Mouse (Mus musculus) MEL (cell line): ENCODE data around the gene Lrrc46. TPM values are rescaled to one million over a fixed set of nuclear protein-coding genes. Genes with fewer than 3 reads are reported as not detected.

Experiments used
- DNase-seq: peaks from one replicate; pipeline ENCODE4 v3.0.0; 2011; ENCODE audit warnings: low read depth, low spot score
- H3K27ac ChIP-seq: 2 replicates; pipeline ENCODE4 v1.5.1; 2012; ENCODE audit warnings: low read depth, mild to moderate bottlenecking, control low read depth, low read length, moderate library complexity; ENCODE audit not compliant: control insufficient read depth
- H3K27me3 ChIP-seq, 2 experiments: fragments of 150-350 bp in 1 of 2; sonication (generic) in 1 of 2; 2 replicates each; pipeline ENCODE4 v1.6.1; 2012; ENCODE audit warnings: low read length in 2 of 2, mild to moderate bottlenecking in 2 of 2, improper control_type of control experiment in 1 of 2, moderate library complexity in 1 of 2; ENCODE audit not compliant: insufficient read depth in 2 of 2, control insufficient read depth in 1 of 2
- H3K36me3 ChIP-seq, 2 experiments: 2 replicates each; pipeline ENCODE4 v1.6.1; 2012 to 2014; ENCODE audit warnings: low read length in 2 of 2, improper control_type of control experiment in 1 of 2, inconsistent platforms in 1 of 2, mild to moderate bottlenecking in 1 of 2; ENCODE audit not compliant: insufficient read depth in 2 of 2, control insufficient read depth in 1 of 2
- H3K4me1 ChIP-seq, 2 experiments: fragments of 150-350 bp in 1 of 2; sonication (generic) in 1 of 2; 2 replicates each; pipeline ENCODE4 v1.6.1; 2012; ENCODE audit warnings: low read length in 2 of 2, improper control_type of control experiment in 1 of 2, mild to moderate bottlenecking in 1 of 2; ENCODE audit not compliant: insufficient read depth in 2 of 2, control insufficient read depth in 1 of 2
- H3K4me3 ChIP-seq, 2 experiments: fragments of 150-350 bp in 1 of 2; sonication (generic) in 1 of 2; 2 replicates each; pipeline ENCODE4 v1.5.1; 2012; ENCODE audit warnings: low read depth in 2 of 2, low read length in 2 of 2, mild to moderate bottlenecking in 2 of 2, moderate library complexity in 2 of 2, control low read depth in 1 of 2, improper control_type of control experiment in 1 of 2; ENCODE audit not compliant: control insufficient read depth in 1 of 2, insufficient read depth in 1 of 2
- H3K79me2 ChIP-seq: 2 replicates; pipeline ENCODE4 v1.6.1; 2012; ENCODE audit warnings: mild to moderate bottlenecking, low read length, moderate library complexity; ENCODE audit not compliant: control insufficient read depth, poor library complexity, insufficient read depth
- H3K9ac ChIP-seq: 2 replicates; pipeline ENCODE4 v1.6.1; 2012; ENCODE audit warnings: low read depth, mild to moderate bottlenecking, control low read depth, low read length, moderate library complexity; ENCODE audit not compliant: control insufficient read depth, poor library complexity, severe bottlenecking
- H3K9me3 ChIP-seq: fragments of 150-350 bp; sonication (generic); replicated peaks from 2 replicates; pipeline ENCODE4 v1.6.1; 2012; ENCODE audit warnings: mild to moderate bottlenecking, low read length, improper control_type of control experiment, moderate library complexity; ENCODE audit not compliant: insufficient read depth
- CHD2 ChIP-seq: IDR thresholded peaks from 2 replicates; pipeline ENCODE4 v1.6.1; 2011; ENCODE audit warnings: low read length, improper control_type of control experiment
- ELF1 ChIP-seq: IDR thresholded peaks from 2 replicates; pipeline ENCODE4 v1.6.1; 2014; ENCODE audit warnings: low read depth, mild to moderate bottlenecking, inconsistent platforms, low read length, improper control_type of control experiment, moderate library complexity
- HCFC1 ChIP-seq: IDR thresholded peaks from 2 replicates; pipeline ENCODE4 v1.6.1; 2012; ENCODE audit warnings: low read depth, mild to moderate bottlenecking, inconsistent platforms, low read length, improper control_type of control experiment, moderate library complexity
- JUND ChIP-seq: IDR thresholded peaks from 2 replicates; pipeline ENCODE4 v1.6.1; 2011; ENCODE audit warnings: low read depth, mild to moderate bottlenecking, improper control_type of control experiment, low read length
- KAT2A ChIP-seq: conservative IDR thresholded peaks from 2 replicates; pipeline ENCODE4 v1.6.1; 2012; ENCODE audit warnings: low read depth, low read length, improper control_type of control experiment, inconsistent platforms
- MAFK ChIP-seq: IDR thresholded peaks from 2 replicates; pipeline ENCODE4 v1.6.1; 2011; ENCODE audit warnings: low read depth, mild to moderate bottlenecking, low read length, improper control_type of control experiment, borderline replicate concordance
- MAZ ChIP-seq: IDR thresholded peaks from 2 replicates; pipeline ENCODE4 v1.6.1; 2012; ENCODE audit warnings: low read depth, mild to moderate bottlenecking, inconsistent platforms, low read length, improper control_type of control experiment
- MEF2A ChIP-seq: IDR thresholded peaks from 2 replicates; pipeline ENCODE4 v1.6.1; 2014; ENCODE audit warnings: low read depth, mild to moderate bottlenecking, inconsistent platforms, low read length, improper control_type of control experiment; ENCODE audit not compliant: poor library complexity, insufficient replicate concordance, severe bottlenecking; ENCODE audit errors: extremely low read depth
- MYC ChIP-seq: IDR thresholded peaks from 2 replicates; pipeline ENCODE4 v1.6.1; 2011; ENCODE audit warnings: low read depth, mild to moderate bottlenecking, low read length, improper control_type of control experiment, moderate library complexity
- POLR2A ChIP-seq, 2 experiments: IDR thresholded peaks; 2 replicates each; pipeline ENCODE4 v1.6.1; 2011 to 2012; ENCODE audit warnings: low read length in 2 of 2, mild to moderate bottlenecking in 2 of 2, control low read depth in 1 of 2, improper control_type of control experiment in 1 of 2, low read depth in 1 of 2, moderate library complexity in 1 of 2; ENCODE audit not compliant: control insufficient read depth in 1 of 2, insufficient read depth in 1 of 2, poor library complexity in 1 of 2
- POLR2AphosphoS2 ChIP-seq: IDR thresholded peaks from 2 replicates; pipeline ENCODE4 v1.6.1; 2011; ENCODE audit warnings: low read length, improper control_type of control experiment
- RCOR1 ChIP-seq: IDR thresholded peaks from 2 replicates; pipeline ENCODE4 v1.6.1; 2012; ENCODE audit warnings: low read depth, mild to moderate bottlenecking, inconsistent platforms, low read length, improper control_type of control experiment
- SIN3A ChIP-seq: IDR thresholded peaks from 2 replicates; pipeline ENCODE4 v1.6.1; 2012; ENCODE audit warnings: low read length, improper control_type of control experiment, inconsistent platforms
- TCF12 ChIP-seq: IDR thresholded peaks from 2 replicates; pipeline ENCODE4 v1.6.1; 2014; ENCODE audit warnings: low read depth, mild to moderate bottlenecking, inconsistent platforms, low read length, improper control_type of control experiment, moderate library complexity
- USF1 ChIP-seq: IDR thresholded peaks from 2 replicates; pipeline ENCODE4 v1.6.1; 2014; ENCODE audit warnings: low read depth, mild to moderate bottlenecking, inconsistent platforms, low read length, improper control_type of control experiment, moderate library complexity
- USF2 ChIP-seq, 2 experiments: IDR thresholded peaks; 2 replicates each; pipeline ENCODE4 v1.6.1; 2011 to 2012; ENCODE audit warnings: improper control_type of control experiment in 2 of 2, low read length in 2 of 2, borderline replicate concordance in 1 of 2, inconsistent platforms in 1 of 2, low read depth in 1 of 2, mild to moderate bottlenecking in 1 of 2; ENCODE audit not compliant: insufficient read depth in 1 of 2
- ZMIZ1 ChIP-seq: IDR thresholded peaks from 2 replicates; pipeline ENCODE4 v1.6.1; 2012; ENCODE audit warnings: low read depth, mild to moderate bottlenecking, inconsistent platforms, low read length, improper control_type of control experiment, moderate library complexity
- polyA plus RNA-seq, 2 experiments: library from polyadenylated mRNA; stranded (reverse) in 1 of 2; unstranded in 1 of 2; fragments of >175 nt in 1 of 2; fragments of >200 nt in 1 of 2; gene quantifications; 2 replicates each; pipeline versions ENCODE4 v1.2.1 to v1.2.4; 2012; ENCODE audit warnings: low replicate concordance in 2 of 2, low read depth in 1 of 2; ENCODE audit not compliant: insufficient read length in 2 of 2, insufficient read depth in 1 of 2, missing spikeins in 1 of 2
- total RNA-seq: library from RNA; depleted of rRNA; stranded (reverse); fragments of 300-350 nt; gene quantifications from 2 replicates; pipeline ENCODE4 v1.2.3, GENCODE M21; 2012

Gene Lrrc46
- total and polyA plus RNA-seq, 3 experiments = 0.19 to 0.75 TPM; not detected in 1

DNA sequence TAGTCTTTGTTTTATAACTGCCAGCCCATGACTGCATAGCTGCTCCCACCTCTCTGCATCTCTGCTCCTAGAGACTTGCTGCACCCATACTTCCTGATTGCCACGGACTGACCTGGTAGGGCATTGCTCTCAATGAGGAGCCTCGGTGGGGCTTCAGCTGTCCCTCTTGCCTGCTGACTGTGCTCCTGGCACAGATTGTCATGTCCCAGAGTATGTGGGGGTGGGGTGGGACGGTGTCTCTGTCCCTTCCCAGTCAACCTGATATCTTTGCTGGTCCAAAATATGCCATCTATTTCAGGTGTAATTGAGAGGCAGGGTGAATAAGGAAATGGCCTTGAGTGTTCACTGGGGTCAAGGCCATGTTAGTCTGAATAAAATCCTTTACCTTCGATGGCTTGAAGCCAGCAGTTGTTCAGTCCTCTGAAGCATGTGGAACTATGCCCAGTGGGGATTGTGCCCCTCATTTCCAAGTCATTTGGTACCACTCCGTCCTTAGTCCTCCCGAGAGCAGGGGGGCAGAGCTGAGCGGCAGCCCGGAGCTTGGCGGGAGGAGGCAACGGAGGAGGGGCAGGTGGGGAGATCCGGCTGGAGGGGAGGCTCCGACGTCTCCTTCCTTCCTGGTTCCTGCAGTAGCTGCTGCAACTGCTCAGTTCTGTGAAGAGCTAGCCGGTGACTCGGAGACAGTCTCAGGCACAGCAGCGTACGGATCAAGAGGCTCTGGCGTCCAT is 9.2 kb upstream of the Lrrc46 start, which contains the start of gene Osbpl7 (continued):
- peak; percentile 67; the same call in 1 of the 2 replicates for TF ChIP-seq MYC
- peak; percentile 79; the same call in 1 of the 2 replicates for TF ChIP-seq POLR2AphosphoS2
- TF ChIP-seq MAFK = no peak

DNA sequence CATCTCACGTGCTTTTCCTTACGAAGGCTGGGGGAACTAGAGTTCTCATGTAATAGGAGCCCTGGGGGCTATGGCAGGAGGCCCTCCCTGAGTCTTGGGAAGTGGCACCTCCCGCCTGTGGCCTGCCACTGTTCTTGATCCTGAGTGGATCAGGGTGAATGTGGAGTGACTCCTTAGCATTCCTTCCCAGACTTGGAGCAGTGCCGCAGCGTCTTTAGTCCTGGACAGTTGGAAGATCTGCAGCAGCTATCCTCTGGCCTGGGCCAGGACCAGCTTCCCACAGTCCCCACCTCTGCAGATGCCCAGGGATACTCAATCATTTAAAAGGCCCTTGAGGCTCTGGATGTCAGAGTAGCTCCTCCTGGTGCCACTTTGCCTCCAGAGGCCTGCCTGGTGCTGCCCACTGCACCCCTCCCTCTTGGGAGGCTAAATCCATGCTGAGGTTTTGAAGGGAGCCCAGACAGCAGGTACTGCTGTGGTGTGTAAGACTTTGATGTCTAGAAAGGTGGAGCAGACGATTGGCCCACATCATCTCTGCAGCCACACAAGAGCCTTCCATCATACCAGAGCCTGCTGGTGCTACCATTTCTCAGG is 8.4 kb upstream of the Lrrc46 start:
- Histone ChIP-seq H3K9ac (no peak overlapping the region), H3K27me3 (no peaks in the 10 kb centered on the region), H3K4me1 (peaks cover 0 to 16% of the 10 kb centered on the region in 2 experiments; a peak in 2 of 4 replicates), H3K4me3 (no peak overlapping the region), H3K27ac (no peak overlapping the region), H3K9me3 (no peaks in the 10 kb centered on the region), H3K36me3 (no peaks in the 10 kb centered on the region), H3K79me2 (peaks cover 10% of the 10 kb centered on the region)
- DNase-seq = no peak
- TF ChIP-seq POLR2AphosphoS2 = peak; percentile 84
- TF ChIP-seq ELF1 = no peak

DNA sequence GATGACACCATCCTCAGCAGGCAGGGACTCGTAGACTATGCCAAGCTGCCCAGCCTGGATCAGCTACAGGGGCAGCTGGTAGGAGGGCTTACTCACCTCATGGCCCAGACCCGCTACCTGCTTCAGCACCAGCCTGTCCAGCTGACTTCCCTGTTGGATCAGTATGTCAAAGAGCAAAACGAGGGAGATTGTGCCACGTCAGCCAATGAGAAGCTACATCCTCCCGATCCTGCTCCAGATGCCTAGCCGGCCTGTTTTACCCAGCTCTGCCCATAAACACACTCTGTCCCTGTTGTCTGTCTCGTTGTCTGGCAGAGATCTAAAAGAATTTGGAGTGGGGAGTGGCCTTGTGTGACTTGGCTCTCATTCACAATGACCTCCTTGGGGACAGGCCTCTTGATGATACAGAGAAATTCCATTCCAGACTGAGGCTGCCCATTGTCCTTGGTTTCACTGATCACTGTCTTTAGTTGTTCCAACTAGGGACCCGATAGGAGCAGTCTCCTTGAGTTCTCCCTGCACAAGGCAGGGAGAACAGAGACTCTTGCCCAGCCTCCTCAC is 7.0 kb upstream of the Lrrc46 start:
- H3K27ac ChIP-seq = no peak overlapping the region
- no peak overlapping the region for H3K9ac ChIP-seq
- no peak overlapping the region for H3K4me3 ChIP-seq
- H3K27me3 ChIP-seq = no peaks in the 10 kb centered on the region
- TF ChIP-seq RCOR1 (no peak), ZMIZ1 (no peak), MAFK (no peak), CHD2 (no peak), USF2 (IDR thresholded peaks at IDR 0.05; ENCODE audit: borderline replicate concordance in 1 of 2, insufficient read depth in 1 of 2, low read depth in 1 of 2, low read length in 2 of 2) (no peak), USF1 (no peak), MEF2A (no peak), TCF12 (no peak), SIN3A (no peak), HCFC1 (no peak), MAZ (no peak), JUND (no peak), KAT2A (no peak), POLR2A (IDR thresholded peaks at IDR 0.05; ENCODE audit: control insufficient read depth in 1 of 2, insufficient read depth in 1 of 2, low read depth in 1 of 2, low read length in 2 of 2, poor library complexity in 1 of 2) (no peak)
- peaks cover 0 to 16% of the 10 kb centered on the region in 2 experiments; a peak in 2 of 4 replicates for H3K4me1 ChIP-seq
- no peak for DNase-seq
- no peaks in the 10 kb centered on the region for H3K36me3 ChIP-seq
- H3K79me2 ChIP-seq = peaks cover 14% of the 10 kb centered on the region
- H3K9me3 ChIP-seq = no peaks in the 10 kb centered on the region
